Mouse (Mus musculus): ENCODE data around the gene Nudt7.

- TF ChIP-seq EP300 (IDR thresholded peaks at IDR 0.05) (no peak), CTCF (IDR thresholded peaks at IDR 0.05) (no peak)
These were observed 2.5 kb upstream of the Nudt7 start for GRCm38 (mm10) chr8:114130838-114131237.

Data from lung, postnatal 0 days (tissue).